Mouse (Mus musculus) thymus, postnatal 25 days (tissue): Measurements from ENCODE around the gene Arxes1.
"Not testable (repeated sequence)": the region's sequence is repeated elsewhere in the genome, so short reads cannot be mapped to it uniquely, and the experiment has no call there.

Experiments
- DNase-seq: peaks from one replicate; pipeline ENCODE4 v3.0.0; 2022

Arxes1 gene

DNA sequence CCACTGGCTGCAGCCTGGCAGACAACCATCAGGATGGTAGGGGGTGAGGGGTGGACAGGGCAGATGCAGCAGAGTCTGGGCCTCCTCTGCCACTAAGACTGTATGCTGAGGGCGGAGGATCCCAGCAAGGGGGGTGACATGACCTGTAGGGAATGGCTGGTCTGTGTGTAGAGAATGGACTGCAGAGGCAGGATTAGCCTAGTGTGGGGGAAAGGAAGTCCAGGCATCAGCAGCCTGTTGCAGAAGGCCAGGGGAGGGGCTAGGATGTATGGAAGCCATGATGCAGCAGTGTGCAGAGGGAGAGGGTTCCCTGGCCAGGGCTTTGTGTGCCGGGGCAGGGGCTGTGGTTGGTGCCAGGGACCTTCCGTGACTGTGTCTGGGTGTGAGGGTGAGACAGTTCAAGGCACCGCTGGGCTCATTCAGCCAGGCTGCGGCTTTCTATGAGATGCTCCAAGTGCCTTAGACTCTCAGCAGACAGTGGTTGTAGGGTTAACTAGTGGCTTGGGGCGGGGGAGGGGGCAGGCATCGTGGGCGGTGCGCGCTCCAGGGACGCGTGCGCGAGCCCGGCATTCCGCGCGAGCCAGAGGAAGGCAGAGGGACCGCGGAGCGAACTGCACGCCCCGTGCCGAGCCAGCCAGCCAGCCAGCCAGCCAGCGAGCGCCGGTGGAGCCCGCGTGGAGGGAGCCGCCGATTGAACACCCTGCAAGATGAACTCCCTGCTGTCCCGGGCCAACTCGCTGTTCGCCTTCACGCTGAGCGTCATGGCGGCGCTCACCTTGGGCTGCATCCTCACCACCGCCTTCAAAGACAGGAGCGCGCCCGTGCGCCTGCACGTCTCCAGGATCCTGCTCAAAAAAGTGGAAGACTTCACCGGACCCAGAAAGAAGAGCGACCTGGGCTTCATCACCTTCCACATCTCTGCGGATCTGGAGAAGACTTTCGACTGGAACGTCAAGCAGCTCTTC lies at the start of gene Arxes1:
Gene Arxes1 (plus strand): TSS at position 569 of the 965 bp plus-strand sequence.
- not testable (repeated sequence) for DNase-seq

DNA sequence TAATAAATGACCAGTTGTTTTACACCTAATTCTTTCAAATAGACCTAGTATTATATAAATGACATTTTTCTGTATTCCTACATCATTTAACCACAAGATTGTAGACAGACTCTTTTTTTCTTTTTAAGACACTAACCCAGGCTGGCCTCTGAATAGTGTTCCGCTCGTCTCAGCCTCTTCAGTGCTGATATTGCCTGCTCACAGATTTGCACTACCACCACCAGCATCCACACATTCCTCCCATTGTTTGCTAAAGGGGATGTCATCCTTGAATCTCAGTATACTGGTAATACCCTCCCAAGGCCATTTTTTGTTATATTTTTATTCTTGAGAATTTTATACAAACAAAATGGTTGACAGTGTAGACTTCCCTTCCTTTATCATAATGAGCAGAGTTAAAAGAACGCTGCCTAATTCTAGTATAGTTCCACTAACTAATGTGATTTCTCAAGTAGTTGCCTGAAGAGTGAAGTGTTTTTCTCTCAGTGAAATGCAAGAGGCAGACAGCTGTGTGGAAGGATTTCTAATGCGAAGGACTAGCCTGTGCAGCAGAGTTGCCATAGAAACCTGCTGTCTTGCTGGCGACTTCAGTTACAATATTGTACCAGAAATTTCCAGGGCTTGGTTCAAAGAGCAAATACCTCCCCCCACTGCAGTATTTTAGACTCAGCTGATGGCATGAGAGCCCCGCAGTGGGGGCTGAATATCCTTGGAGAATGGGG lies 48.5 kb upstream of the Arxes1 start:
- DNase-seq = no peak

DNA sequence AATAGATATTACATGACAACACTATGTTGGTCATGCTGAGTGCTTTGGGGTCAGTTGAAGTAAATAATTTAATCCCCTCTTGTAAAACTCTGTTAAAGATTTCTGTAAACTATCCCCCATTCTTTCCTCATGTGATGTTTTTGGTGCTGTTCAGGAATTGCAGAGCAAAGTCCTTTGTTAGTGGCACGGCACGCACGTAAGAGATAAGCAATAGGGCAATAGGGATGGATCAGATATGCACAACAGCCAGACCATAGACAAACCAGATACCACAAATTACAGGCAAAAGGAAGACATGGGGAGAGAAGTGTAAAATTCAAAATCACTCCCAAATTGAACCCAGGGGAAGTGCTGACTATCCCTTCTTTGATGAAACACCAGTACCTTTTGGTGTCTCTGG lies 46.9 kb upstream of the Arxes1 start:
- DNase-seq = no peak

DNA sequence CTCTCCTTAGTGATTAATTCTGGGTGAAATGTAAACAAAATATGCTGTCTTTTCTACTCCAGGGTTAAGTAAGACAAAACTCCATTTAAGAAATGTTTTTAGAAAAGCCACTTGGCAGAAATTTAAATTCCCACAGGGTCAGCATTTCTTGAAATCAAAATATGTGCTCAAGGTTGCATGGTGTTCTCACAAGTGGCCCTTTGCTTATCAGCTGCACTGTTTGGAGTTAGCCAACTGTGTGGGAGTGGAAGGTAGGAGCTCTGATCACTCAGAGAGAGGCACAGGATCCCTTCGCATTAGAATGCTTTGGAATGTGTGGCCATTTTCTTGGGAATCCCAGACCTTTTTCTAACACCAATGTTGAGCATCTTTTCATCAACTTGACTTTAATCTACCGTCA lies 42.5 kb upstream of the Arxes1 start:
- DNase-seq = no peak

DNA sequence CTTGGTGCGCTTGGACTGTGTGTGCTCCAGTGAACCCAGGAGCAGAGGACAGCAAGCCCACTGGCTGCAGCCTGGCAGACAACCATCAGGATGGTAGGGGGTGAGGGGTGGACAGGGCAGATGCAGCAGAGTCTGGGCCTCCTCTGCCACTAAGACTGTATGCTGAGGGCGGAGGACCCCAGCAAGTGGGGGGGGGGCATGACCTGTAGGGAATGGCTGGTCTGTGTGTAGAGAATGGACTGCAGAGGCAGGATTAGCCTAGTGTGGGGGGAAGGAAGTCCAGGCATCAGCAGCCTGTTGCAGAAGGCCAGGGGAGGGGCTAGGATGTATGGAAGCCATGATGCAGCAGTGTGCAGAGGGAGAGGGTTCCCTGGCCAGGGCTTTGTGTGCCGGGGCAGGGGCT lies 40.0 kb upstream of the Arxes1 start:
- not testable (repeated sequence) for DNase-seq

GRCm38 (mm10) chrX:135993664-135994119 lies 39.5 kb upstream of the Arxes1 start, which contains the start of gene Arxes2:
TSS of gene Arxes2 (plus strand) at chrX:135993824.
- DNase-seq = peak; percentile 13

GRCm38 (mm10) chrX:136007199-136007843 lies 25.8 kb upstream of the Arxes1 start:
- no peak for DNase-seq

DNA sequence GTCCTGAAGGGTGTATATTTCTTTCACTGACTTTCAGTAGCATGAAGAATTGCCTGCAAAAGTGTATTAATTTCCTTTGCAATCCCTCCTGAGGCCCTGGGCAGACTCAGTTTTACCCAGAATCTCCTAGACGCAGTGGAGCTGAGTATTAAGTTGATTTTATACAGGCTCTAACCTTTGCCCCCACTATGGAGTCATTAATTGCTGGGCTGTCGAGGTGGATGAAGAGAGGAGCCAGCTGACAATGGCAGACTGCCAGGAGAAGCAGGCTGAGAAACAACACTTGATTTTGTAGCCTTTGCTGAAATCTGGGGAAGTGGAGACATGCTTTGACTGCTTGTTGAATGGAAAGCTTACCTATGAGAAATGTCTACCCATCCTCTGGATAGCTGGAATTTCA lies 18.8 kb upstream of the Arxes1 start:
- DNase-seq = no peak

DNA sequence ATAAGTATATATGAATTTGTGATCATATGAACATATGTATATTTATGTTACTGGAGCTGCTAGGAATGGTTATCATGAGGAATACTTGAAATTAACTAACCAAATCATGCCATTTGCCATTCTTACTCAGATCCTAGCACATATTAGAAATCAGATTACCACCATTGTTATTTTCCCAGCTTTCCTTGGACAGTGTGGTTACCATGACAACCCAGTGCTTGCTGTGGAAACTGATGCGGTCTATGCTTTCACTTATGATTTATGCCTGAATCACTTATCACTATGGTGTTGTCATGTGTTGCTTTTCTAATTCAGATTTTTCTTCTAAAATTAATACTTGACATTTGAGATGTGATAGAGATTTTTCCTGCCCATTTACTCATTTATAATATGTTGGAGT lies 2.8 kb upstream of the Arxes1 start:
- DNase-seq = no peak

DNA sequence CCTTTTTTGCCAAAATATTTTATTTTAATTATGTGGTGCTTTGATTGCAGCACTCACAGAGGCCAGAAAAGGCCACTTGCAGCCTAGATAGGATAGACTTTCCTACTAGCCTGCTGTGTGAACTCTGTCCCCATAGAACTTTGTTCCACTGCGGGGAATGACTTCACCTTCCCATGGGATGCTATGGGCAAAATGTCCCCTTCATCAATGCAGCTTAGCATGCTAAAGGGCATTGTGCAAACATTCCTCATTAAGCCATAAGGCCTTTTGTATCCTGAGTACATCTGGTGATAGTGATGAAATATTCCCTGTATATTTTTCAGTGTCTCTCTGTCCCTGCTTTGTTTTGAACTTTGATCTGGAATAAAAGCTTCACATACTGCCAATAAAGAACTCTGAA lies 10.6 kb downstream of the Arxes1 start:
- no peak for DNase-seq

DNA sequence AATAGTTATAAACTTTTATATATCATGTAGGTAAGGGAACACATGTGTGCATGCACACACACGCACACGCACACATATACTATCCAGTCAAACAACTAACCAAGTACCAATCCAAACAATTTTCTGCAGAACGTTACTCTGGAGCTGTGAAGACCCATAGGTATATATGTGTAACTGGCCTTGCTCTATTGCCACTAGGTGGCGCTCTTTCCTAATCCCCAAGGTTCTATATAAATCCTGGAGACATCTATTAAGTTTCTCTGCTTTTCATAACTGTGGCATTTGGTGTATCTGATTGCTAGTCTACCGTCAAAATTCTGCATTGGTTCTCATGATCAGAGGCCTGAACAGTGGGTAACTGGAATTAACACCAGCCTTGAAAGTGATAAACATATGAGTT lies 14.4 kb downstream of the Arxes1 start:
- peak; percentile 25 for DNase-seq

DNA sequence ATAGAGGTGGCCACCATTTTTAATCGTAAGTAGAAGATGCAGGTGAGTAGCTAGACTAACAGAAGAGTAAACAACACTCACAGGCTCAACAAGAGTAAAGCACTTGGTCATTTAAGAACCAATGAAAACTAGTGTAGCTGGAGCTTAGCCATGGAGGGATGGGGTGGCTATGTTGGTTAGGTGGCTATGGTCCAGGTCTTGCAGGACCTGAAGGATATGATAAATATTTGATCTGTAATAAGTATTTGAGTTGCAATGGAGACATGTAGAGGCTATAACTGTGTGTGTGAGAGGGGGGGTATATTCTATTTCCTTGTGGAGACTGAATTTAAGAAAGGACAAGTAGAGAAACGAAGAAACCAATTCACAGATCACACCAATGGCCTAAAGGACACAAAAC lies 18.1 kb downstream of the Arxes1 start:
- DNase-seq = no peak

- no peak for DNase-seq
Observed at GRCm38 (mm10) chrX:136060698-136061097, 27.5 kb downstream of the Arxes1 start.

- peak; percentile 0 for DNase-seq
Observed at GRCm38 (mm10) chrX:136067201-136067991, 34.2 kb downstream of the Arxes1 start.

GRCm38 (mm10) chrX:136068020-136068419 lies 34.9 kb downstream of the Arxes1 start, which contains the start of gene Bex2:
TSS of gene Bex2 (minus strand) at chrX:136068236.
- DNase-seq = peak; percentile 15
